Mouse (Mus musculus) left cerebral cortex, postnatal 36 days (tissue): ENCODE results near the gene Lag3. TPM values are rescaled to one million over a fixed set of nuclear protein-coding genes. Genes with fewer than 3 reads are reported as not detected.

Source experiments
- DNase-seq, 2 experiments: peaks; one replicate each; pipeline ENCODE4 v3.0.0; 2021 to 2022; ENCODE audit warnings: low spot score in 2 of 2, mixed read lengths in 1 of 2
- intact Hi-C: fragments of 180-260 bp; cut with DNase I; formaldehyde crosslinking; loops from one replicate; pipeline ENCODE4 v1.15.1; 2025
- total RNA-seq, 2 experiments: library from RNA; stranded (reverse); gene quantifications; 2 replicates each; pipeline ENCODE4 v1.2.3; 2021

Lag3 gene
- total RNA-seq, 2 experiments from 2014 or later = 2.7 to 3.1 TPM

DNA sequence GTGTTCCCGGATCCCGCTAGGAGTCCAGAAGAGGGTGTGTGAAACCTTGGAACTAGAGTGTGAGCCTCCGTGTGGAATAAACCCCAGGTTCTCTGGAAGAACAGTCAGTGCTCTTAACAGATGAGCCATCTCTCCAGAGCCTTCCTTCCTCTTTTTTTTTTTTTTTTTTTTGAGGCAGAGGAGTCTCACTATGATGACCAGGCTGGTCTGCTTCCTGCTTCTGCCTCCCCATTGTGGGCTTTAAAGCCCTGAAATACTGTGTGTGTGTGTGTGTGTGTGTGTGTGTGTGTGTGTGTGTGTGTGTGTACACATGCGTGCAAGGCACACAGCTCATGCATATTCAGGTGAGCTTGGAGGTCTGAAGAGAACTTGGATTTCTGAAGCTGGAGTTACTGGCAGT is 10.0 kb upstream of the Lag3 start:
- DNase-seq = no peak

DNA sequence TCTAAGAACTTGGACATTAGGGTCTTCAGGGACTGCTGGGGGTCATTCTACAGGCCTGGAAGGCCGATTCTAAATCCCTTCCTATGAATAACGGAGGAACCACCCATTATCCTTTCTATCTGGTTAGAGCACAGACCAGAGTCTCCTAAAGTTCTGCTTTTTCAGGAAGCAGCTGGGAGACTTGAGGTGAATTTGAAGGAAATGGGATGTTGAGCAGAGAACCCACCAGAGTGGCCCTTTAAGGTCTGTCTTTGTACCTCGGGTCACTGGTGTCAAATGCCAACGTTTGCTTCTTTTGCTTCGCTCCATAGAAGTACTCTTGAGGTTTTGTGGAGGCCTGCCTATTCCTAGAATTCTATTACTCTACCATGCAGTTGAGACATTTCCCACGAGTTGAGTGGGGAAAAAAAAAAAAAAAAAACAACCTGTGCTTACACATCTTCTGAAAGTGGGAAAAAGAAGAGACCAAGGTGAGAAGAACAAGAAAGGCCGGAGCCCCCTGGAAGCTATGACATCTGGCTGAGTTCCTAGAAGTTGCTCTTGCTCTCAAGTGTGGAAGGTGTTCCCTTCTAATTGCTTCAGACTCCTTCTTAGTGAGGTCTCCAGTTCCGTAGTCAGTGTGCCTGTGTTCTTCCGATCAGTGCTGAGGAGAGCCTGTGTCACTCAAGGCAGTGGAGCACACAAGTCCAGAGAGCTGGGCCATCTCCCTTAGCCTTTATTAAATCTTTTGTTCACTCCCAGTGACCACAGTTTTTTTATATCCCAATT is 9.0 kb upstream of the Lag3 start:
- intact Hi-C loops = no loop called here
- no peak for DNase-seq

More for the DNA sequence above, 10.0 kb upstream of the Lag3 start:
- intact Hi-C loops = no loop called here

DNA sequence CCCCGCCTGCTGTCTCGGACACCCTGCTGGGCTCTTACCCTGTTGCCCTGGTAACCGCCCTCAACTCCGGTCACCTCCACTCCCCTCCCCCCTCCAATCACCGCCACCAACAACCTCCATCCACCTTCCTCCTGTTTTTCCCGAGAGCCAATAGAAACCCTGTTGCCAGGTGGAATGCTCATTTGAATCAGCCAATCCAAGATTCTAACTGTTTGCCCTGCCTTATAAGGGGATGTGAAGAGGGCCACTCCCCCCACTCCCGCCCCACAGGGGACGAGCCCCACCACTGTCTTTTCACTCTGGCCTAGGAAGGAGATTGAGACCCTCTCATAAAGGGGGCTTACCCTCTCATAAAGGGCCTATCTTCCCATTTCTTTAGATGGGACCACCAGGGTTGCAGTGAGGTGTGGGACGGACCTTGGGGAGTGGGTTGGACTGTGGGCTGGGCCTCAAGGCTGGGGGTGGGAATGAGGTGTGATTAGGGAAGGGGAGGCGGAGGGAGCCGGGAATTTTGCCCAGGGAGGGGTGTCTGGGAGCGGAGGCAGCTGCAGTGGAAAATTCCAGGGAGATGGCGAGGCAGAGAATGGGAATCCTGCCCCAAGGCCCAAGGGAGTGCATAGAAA is 8.3 kb upstream of the Lag3 start, which contains the start of gene Ptms:
Gene Ptms (minus strand): TSS at position 409 of the 623 bp plus-strand sequence.
- DNase-seq = peak; percentile 89 to 92
- intact Hi-C loops = loop anchor here (5.0 kb wide), 2 partner anchors 87 to 167 kb away; partner anchors contain the start of gene Zfp384

DNA sequence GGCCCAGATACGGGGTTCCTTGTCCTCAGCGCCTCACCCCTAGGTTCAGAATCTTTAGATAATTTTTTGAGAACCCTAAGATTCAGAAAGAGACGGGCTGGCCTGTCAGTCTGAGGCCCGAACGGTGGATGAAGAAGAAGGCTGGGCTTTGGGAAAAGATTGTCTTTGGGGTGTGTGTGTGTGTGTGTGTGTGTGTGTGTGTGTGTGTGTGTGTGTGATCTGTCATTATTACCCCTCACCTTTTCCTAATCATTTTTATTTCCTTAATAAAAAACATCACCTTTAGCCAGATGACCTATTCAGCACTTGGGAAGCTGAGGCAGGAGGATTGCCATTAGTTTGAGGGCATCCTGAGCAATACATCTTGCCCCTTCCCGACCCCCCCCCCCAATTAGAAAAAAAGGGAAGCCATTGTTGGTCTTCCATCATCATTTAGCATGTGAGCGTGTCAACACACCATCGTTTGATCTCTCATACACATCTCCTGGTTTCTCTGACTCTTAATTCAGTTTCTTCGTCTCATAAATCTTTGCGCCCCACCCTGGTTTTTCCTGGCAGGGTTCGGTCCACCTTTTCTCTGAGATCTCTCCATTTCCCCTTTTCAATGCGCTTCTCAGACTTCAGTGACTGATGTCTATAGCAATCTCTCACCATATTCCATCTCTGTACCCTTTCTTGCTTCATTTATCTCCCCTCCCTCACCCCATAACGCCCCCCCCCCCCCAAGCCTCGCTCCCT is 7.6 kb upstream of the Lag3 start:
- intact Hi-C loops = loop anchor here (1.0 to 5.0 kb wide), 3 partner anchors 62 to 168 kb away; partner anchors contain the start of genes P3h3 and Zfp384
- no peak for DNase-seq

DNA sequence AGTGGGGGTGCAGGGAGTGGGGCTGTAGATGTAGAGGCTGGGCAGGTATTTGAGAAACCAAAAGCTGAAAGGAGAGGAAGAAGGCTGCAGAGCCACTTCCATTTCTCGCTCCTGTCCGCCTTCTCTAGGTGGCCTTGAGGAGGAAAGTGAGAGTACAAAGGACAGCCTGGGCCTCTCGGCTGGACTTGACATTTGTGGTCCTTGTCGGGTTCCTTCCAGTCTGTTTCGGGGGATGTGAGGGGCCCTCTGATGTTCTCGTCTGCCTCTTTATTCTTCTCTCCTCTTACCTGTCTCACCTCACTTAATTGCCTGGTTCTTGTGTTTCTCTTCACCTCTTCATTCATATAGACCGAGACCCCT is 6.8 kb upstream of the Lag3 start:
- no peak for DNase-seq
- intact Hi-C loops = loop anchor here (1.0 to 5.0 kb wide), 3 partner anchors 61 to 169 kb away; partner anchors contain the start of genes P3h3 and Zfp384

DNA sequence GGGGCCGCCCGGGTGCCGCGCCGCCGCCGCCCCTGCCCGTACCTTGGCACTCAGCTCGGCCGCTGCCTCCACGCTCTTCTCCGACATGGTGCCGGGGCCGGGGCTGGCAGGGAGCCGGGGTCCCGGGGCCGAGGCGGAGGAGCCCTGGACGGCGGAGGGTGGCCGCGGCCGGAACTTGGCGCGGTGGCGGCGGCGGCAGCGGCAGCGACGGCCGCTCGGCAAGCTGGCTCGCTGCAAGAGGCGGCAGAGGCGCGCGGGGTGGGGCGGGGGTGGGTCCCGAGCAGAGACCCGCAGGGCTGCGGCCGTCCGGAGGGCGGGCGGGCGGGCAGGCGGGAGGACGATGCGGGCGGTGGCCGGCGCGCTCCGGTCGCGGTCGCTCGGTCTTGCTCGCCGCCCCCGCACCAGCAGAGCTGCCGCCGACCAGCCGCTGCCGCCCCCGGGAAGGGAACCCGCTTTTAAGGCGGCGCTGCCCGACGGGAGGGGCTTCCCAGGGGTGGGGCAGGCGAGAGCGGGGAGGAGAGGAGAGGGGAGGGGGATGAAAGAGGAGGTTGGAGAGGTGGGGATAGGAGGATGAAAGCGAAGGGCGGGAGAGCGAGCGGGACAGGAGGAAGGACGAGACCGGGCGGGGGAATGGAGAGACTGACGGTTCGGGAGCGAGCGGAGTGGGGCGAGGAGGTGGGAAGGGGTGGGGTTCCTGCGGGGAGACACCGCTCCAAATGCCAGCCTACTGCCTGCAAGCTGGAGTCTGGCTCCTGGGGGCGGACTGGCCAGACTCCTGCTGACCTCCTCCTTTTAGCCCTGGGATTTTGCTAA is 6.2 kb upstream of the Lag3 start:
- intact Hi-C loops = loop anchor here (1.0 to 5.0 kb wide), 5 partner anchors 13 to 170 kb away; partner anchors contain the start of genes Mlf2, P3h3 and Zfp384
- DNase-seq = peak; percentile 92 to 94

DNA sequence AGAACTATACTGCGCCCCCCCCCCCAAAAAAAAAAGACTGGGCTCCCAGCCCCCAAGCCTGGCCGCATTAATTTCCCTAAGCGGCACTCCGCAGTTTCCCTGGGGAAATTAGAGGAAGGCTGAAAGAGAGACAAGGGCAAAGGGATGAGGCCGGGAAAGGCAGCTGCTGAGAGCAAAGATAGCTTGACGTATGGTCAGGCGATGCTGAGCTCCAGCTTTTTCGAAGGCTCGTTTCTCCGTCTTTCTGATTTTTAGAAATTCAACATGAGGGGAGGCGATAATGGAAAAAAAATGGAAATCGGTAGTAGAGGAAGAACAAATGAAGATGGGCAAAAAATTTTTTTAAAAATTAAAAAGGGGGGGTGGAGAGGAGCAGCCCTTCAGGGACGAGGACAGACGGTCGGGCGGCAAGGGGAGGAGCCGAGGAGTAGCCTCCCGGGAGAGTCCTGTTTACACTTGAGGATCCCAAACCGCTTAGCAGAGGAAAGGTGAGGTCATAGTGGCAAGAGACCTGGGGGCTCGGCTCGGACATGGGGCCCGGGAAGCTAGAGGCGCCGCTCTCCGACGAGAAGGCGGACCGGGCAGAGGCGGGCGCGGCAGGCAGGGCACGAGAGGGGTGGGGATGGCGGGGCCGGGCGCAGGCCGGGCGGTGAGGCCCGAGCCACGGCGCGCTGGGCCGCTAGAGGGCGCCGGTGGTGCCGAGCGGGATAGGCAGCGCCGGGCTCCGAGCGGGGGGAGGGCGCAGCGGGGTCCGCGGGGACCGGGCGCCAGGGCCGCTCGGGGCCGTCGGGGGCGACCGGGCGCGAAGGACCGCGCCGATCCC is 5.4 kb upstream of the Lag3 start:
- peak; percentile 86 to 93 for DNase-seq
- intact Hi-C loops = loop anchor here (1.0 to 5.0 kb wide), 4 partner anchors 13 to 170 kb away; partner anchors contain the start of genes Mlf2 and Zfp384

DNA sequence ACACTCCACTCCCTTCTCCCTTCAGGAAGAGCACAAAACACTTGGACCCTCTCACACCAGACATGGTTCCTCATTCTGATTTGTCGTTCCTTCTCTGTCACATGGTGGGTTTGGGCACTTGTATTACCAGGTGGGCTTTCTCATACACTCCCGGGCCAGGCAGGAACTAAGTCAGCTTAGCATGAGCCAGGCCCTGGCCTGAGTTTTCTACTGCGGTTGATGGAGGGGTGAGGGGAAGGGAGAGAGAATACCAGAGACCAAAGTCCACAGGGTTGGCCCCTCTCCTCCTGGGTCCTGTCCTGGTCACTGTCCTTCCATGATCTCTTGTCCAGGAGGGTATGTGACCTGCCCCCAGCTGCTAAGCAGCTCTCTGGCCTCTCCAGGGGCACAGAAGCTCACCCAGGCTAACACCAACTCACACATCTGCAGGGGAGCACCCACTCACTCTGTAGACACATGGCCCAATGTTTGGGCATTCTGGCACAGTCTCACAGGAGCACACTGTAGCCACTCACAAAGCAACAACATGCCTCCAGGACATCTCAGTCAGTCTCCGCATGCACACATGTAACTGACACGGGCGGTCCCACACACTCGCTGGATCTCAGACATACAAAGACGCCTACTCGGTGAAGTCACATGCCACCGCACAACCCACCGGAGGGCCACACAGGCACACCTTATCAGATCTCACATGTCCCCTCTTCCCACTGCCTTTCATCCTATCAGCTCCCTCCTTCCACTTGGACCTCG is 4.6 kb upstream of the Lag3 start:
- DNase-seq = peak; percentile 75 to 77
- intact Hi-C loops = loop anchor here (5.0 kb wide), 2 partner anchors 91 to 171 kb away; partner anchors contain the start of gene Zfp384

DNA sequence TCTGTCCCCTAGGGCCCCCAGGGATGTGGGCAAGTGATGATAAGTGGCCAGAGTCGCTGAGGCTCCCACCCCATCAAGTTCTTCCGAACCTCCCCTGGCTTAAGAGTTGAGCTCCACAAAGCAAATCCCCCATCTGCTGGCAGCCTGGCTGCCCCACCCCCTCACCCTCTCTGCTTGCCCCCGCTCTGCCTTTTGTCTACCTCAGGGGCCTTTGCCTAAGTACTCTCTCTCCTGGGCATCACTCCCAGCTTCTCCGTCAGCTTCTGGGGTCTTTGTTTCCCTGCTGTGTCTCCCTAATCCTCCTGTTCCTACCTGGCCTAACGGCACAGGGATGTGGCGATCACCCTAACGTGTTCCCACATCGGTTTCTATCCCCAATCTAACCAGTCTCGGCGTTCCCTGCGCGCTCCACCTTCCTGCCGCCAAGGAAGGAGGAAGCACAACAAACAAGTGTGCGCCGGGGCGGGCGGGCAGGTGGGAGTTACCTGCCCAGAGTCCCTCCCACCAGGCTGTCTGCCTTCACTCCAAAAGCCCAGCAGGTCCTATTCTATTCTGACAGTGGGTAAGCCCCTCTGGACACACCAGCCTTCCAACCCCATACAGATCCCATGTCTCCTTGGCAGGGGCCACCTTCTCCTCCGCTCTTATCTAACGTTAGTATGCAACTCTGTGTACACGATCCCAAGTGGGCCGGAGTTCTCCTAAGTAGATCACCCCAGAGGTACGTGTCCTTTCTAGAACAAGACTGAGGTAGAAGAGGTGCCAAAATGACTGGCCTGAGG is 3.8 kb upstream of the Lag3 start:
- intact Hi-C loops = loop anchor here (5.0 kb wide), 2 partner anchors 92 to 172 kb away; partner anchors contain the start of gene Zfp384
- DNase-seq = peak in 1 of 2 experiments; percentile 57

DNA sequence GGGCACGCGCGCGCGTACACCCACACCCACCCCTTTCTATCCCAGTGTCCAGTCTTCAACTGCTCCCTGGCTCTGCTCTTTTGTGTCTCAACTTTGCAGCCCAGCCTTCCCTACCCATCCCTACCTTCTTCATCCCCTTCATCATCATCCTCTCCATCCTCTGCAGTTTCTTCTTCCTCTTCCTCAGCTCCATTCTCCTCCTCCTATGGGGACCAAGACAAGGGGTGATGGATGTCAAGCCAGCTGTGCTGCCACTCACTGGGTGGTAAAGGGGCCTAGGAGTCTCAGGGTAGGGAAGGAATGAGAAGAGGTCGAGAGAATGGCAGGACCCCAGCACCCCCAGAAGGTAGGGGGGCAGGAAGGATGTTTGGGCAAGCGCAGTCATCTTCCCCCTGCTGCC is 3.0 kb upstream of the Lag3 start:
- intact Hi-C loops = no loop called here
- no peak for DNase-seq

DNA sequence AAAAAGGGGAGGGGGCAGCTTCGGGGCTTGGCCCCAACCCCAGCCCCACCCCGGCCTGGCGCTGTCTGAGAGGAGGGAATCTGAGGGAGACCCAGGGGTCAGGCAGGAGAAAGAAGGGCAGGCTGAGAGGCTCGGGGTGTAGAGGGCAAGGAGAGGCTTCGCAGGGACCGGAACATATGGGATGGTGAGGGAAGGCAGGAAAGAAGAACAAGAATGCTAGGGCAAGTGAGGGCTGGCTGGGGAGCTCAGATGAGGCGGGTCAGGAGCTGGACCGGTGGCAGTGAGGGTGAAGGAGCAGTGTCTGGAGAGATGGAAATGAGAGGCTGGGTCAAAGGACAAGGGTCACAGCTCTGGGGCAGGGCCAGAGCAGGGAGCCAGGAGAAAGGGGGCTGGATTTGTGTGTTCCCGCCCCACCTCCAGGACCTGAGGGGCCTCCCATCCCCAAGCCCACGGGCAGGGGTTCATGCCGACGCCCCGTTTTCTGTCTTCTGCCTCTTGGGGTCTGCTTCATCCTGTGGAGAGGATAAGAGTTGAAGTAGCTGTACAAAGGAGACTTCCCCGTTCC is 2.3 kb upstream of the Lag3 start:
- DNase-seq = no peak
- intact Hi-C loops = no loop called here

DNA sequence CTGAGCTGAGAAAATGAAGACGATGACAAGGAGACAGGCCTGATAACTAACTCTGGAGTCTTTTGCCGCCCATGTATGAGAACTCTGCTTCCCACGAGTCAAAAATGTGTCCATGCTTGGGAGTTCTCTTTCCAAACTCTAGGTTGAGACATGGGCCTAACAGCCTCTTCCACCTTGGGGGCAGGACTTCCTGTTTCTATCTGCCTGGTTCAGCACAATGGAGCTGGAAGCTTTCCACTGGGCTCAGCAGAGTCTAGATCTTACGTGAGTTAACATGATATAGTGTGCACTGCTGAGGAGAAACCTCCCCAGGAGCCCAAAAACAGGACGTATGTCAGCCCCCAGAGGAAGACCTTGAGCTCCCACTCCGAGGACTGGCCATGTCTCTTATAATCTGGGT is 1.7 kb upstream of the Lag3 start:
- intact Hi-C loops = no loop called here

DNA sequence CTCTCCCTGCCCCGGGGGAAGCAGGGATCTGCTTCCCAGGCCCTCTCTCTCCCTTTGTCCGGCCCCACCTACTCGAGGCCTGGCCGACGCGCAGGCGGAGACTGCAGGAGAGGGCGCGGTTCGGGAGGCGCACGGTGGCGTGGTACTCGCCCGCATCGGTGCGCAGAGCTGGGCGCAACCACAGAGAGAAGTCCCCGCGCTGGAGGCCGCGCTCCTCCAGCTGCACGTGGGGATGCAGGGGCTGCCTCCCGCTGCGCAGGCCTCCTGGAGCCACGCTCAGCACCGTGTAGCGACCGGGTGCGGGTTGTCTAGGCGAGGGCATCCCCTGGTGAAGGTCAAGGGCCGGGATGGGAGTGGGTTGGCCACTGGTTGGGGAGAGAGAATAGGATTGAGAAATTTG is 1.5 kb downstream of the Lag3 start:
- intact Hi-C loops = no loop called here

More for the DNA sequence above, 1.7 kb upstream of the Lag3 start:
- no peak for DNase-seq

DNA sequence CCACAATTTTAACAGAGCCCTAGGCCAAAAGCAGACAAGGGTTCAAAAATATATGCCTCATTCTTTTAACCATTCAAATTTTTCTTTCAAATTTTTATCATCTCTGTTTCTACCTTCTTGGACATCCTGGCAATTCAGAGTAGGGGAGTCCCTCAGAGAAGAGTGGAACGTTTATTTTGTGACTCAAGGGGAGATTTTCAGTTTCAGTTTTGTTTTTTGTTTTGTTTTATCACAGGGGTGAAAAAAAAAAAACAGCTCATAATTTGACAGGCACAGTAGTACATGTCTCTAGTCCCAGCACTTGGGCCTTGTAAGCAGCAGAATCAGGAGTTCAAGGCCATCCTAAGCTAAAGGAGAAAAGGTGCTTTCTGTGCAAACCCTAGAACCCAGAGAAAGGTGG is 3.7 kb downstream of the Lag3 start:
- no peak for DNase-seq
- intact Hi-C loops = no loop called here

More for the DNA sequence above, 1.5 kb downstream of the Lag3 start:
- peak in 1 of 2 experiments; percentile 32 for DNase-seq

DNA sequence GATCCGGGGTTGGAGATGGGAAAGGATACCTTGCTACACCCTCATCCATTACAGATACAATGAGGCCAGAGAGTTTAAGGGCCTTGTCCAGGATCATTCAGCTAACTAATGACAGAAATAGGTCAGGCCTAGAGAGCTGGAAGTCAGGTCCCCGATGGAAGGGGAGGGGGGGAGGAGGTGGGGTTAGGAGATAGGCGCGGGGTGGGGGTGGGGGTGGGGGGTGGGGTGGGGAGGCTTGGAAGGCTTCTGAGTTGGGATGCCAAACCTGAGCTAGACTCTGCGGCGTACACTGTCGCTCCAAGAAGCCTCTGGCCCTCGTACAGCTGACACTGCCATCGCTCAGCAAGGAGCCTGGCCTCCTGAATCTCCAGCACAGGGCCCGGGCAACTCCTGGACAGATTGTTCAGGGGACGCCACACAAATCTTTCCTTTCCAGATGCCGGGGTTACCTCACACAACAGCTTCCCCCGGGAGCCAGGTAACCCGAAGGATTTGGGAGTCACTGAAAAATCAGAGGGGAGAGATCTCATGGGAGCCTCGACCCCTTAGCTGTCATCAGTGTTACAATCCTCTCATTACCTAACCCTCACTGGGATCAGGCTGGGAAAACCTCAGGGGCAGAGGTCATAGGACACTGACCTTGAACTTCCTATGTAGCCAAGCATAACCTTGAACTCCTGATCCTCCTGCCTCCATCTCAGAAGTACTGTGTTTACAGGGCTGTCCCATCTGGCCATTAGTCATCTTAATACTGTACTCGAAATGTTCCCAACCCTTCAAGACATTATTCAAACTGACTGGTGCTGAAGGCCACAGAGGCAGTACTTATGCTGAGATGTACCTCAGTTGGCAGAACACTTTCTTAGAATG is 6.3 kb downstream of the Lag3 start:
- intact Hi-C loops = loop anchor here (1.0 kb wide), 3 partner anchors 12 to 45 kb away; partner anchors contain the start of gene Mlf2
- no peak for DNase-seq
